Mouse (Mus musculus) ES-Bruce4 (cell line): ENCODE measurements at regions not wholly inside any gene's neighbourhood (a gene's known extent, or its start where the extent isn't known, plus 50 kb on each side); places are given as distances from the start of the nearest gene placed in this dataset.

Experiments
- H3K27ac ChIP-seq: 2 replicates; pipeline ENCODE4 v1.5.1; 2012; ENCODE audit warnings: low read length, inconsistent platforms; ENCODE audit not compliant: insufficient read depth
- H3K27me3 ChIP-seq: 2 replicates; pipeline ENCODE4 v1.6.1; 2012; ENCODE audit warnings: mild to moderate bottlenecking, low read length, inconsistent platforms; ENCODE audit not compliant: control insufficient read depth, poor library complexity, insufficient read depth, severe bottlenecking
- H3K36me3 ChIP-seq: 2 replicates; pipeline ENCODE4 v1.6.1; 2012; ENCODE audit warnings: inconsistent platforms, mild to moderate bottlenecking, low read length, moderate library complexity; ENCODE audit not compliant: control insufficient read depth, poor library complexity, insufficient read depth, severe bottlenecking
- H3K4me1 ChIP-seq: one replicate; pipeline ENCODE4 v1.8.1; 2011; ENCODE audit warnings: low read length; ENCODE audit not compliant: control insufficient read depth, insufficient read depth
- H3K4me3 ChIP-seq: 2 replicates; pipeline ENCODE4 v1.5.1; 2011; ENCODE audit warnings: low read depth, mild to moderate bottlenecking, low read length
- H3K9ac ChIP-seq: 2 replicates; pipeline ENCODE4 v1.6.1; 2012; ENCODE audit warnings: low read depth, mild to moderate bottlenecking, inconsistent platforms; ENCODE audit not compliant: poor library complexity, severe bottlenecking
- H3K9me3 ChIP-seq: replicated peaks from 2 replicates; pipeline ENCODE4 v1.6.1; 2012; ENCODE audit warnings: mild to moderate bottlenecking, low read length, inconsistent platforms; ENCODE audit not compliant: control insufficient read depth, poor library complexity, insufficient read depth, severe bottlenecking
- CTCF ChIP-seq: IDR thresholded peaks from one replicate; pipeline ENCODE4 v1.8.1; 2011; ENCODE audit warnings: low read depth, low read length
- EP300 ChIP-seq: IDR thresholded peaks from 2 replicates; pipeline ENCODE4 v1.6.1; 2011; ENCODE audit warnings: low read depth, low read length; ENCODE audit not compliant: insufficient read depth
- POLR2A ChIP-seq: IDR thresholded peaks from one replicate; pipeline ENCODE4 v1.8.1; 2011; ENCODE audit warnings: low read length; ENCODE audit not compliant: insufficient read depth

DNA sequence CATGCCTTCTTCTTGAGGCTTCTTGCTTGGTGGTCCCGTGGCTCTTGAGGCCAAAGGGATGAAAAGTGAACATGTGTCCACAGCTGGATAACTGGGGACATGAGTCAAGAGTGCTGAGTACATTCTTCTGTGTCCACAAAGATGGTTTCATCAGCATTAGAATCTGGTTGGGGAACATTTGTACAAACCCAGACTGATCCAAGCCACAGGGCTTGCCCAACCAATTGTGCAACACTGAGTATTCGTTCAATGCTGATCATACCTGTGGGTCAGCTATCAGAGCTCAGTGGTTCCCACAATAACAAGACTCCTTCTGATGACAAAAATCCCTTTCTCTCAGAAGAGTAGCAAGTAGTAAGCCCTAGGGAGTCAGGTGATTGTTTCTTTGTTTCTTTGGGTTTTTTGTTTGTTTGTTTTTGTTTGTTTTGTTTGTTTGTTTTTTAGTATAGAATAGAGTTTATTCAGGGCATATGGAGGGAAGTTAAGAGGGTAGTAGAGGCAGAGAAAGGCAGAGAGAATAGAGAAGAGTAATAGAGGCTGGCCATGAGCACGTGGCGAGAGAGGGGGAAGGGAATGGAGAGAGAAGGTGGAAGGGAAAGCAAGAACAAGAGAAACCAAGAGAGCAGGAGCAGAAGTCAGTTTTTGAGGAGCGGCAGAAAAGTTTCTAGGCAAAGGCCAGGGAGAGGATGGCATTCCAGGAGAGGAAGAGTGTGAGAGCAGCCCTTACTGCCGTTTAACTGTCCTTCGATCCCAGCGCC is 612.5 kb downstream of the Zfp706 start:
- Histone ChIP-seq H3K9ac (no peak overlapping the region), H3K27ac (no peak overlapping the region), H3K4me3 (no peak overlapping the region), H3K4me1 (no peaks in the 10 kb centered on the region), H3K27me3 (no peaks in the 10 kb centered on the region), H3K36me3 (no peaks in the 10 kb centered on the region), H3K9me3 (no peaks in the 10 kb centered on the region)
- TF ChIP-seq CTCF (no peak), POLR2A (no peak), EP300 (no peak)

DNA sequence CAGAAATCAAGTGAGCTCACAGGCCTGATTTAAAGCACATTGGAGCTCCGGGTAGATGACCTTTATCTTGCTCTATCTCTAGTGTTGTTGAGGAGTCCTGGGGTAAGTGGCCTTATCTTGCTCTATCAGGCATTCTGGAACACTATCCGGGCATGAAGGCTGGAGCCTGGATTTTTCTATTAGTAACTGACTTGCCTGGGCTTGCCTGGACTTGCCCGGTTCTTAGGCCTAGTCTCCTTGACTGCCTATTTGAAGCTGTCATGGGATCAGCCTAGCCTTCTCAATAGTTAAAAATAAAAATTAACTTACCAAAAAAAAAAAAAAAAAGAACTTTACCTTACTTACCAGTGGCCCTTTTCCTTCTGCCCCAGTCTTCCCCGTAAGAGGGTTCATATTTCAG is 617.8 kb downstream of the Zfp706 start:
- Histone ChIP-seq H3K27me3 (no peaks in the 10 kb centered on the region), H3K27ac (peak overlapping the region; percentile 86), H3K4me3 (no peak overlapping the region), H3K9ac (no peak overlapping the region), H3K4me1 (no peaks in the 10 kb centered on the region), H3K9me3 (no peaks in the 10 kb centered on the region), H3K36me3 (no peaks in the 10 kb centered on the region)
- TF ChIP-seq POLR2A (no peak), EP300 (no peak), CTCF (no peak)

GRCm38 (mm10) chr15:36381228-36381671 is 626.3 kb downstream of the Zfp706 start:
- no peak overlapping the region for H3K27ac ChIP-seq
- no peaks in the 10 kb centered on the region for H3K9me3 ChIP-seq
- no peak overlapping the region for H3K9ac ChIP-seq
- H3K4me3 ChIP-seq, result peak overlapping the region; percentile 9
- H3K27me3 ChIP-seq, result no peaks in the 10 kb centered on the region
- TF ChIP-seq POLR2A, result no peak
- no peak for TF ChIP-seq CTCF
- TF ChIP-seq EP300, result no peak
- H3K36me3 ChIP-seq, result no peaks in the 10 kb centered on the region
- no peaks in the 10 kb centered on the region for H3K4me1 ChIP-seq

- H3K27ac ChIP-seq, result no peak overlapping the region
- no peaks in the 10 kb centered on the region for H3K4me1 ChIP-seq
- no peak overlapping the region; the same call in 1 of the 2 replicates for H3K4me3 ChIP-seq
- no peak overlapping the region for H3K9ac ChIP-seq
- no peaks in the 10 kb centered on the region for H3K36me3 ChIP-seq
- no peaks in the 10 kb centered on the region for H3K9me3 ChIP-seq
- TF ChIP-seq POLR2A, result no peak
- no peaks in the 10 kb centered on the region for H3K27me3 ChIP-seq
These were observed 626.9 kb downstream of the Zfp706 start for GRCm38 (mm10) chr15:36380461-36381227.

GRCm38 (mm10) chr15:36378640-36379039 is 628.9 kb downstream of the Zfp706 start:
- Histone ChIP-seq H3K9ac (no peak overlapping the region), H3K4me3 (no peak overlapping the region), H3K27me3 (no peaks in the 10 kb centered on the region), H3K27ac (no peak overlapping the region), H3K9me3 (no peaks in the 10 kb centered on the region), H3K4me1 (no peaks in the 10 kb centered on the region), H3K36me3 (no peaks in the 10 kb centered on the region)
- TF ChIP-seq EP300 (no peak), CTCF (no peak), POLR2A (no peak)

DNA sequence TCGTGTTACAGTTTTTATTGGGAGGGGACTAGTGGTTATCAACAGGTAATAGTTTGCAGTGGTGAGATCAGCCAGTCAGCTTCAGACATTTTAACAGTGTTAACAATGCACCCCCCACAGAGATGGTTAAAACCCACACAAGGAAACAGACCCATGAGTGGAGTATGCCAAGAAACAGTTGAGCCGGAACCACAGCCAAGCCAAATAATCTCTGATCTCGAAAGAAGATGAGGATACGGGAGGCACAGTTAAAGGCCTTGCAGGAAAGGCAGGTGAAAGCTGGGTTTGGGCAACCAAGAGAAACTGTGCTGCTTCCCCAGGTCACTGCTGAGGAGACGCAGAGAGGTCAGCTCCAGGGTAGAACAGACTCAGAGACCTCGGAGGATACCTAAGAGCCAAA is 631.0 kb downstream of the Zfp706 start:
- TF ChIP-seq CTCF, result no peak
- no peak for TF ChIP-seq POLR2A
- TF ChIP-seq EP300, result no peak
- Histone ChIP-seq H3K36me3 (no peaks in the 10 kb centered on the region), H3K9ac (no peak overlapping the region), H3K9me3 (no peaks in the 10 kb centered on the region), H3K27me3 (no peaks in the 10 kb centered on the region), H3K4me3 (no peak overlapping the region), H3K4me1 (peaks cover 2% of the 10 kb centered on the region), H3K27ac (no peak overlapping the region)
